Mouse (Mus musculus) hindbrain, embryonic 13.5 days (tissue): ENCODE measurements around the gene Knop1. TPM values are rescaled to one million over a fixed set of nuclear protein-coding genes. Genes with fewer than 3 reads are reported as not detected.
A peak's percentile ranks its signal among the peaks of the same experiment; 100 is the strongest.

Experiments
- ATAC-seq: fragments of 200-750 bp; cut with Nextera tagmentation; 2 replicates; pipeline ENCODE4 v1.8.0; 2017; ENCODE audit warnings: moderate TSS enrichment; ENCODE audit not compliant: low FRiP score
- H3K27ac ChIP-seq: fragments of 300-500 bp; sonication (generic); 2 replicates; pipeline ENCODE4 v1.5.1; 2015; ENCODE audit warnings: inconsistent platforms, mild to moderate bottlenecking, moderate library complexity
- H3K27me3 ChIP-seq: fragments of 300-500 bp; sonication (generic); 2 replicates; pipeline ENCODE4 v1.6.1; 2015; ENCODE audit warnings: mild to moderate bottlenecking, inconsistent platforms
- H3K36me3 ChIP-seq: fragments of 300-500 bp; sonication (generic); 2 replicates; pipeline ENCODE4 v1.6.1; 2015; ENCODE audit warnings: mild to moderate bottlenecking, inconsistent platforms
- H3K4me1 ChIP-seq: fragments of 300-500 bp; sonication (generic); replicated peaks from 2 replicates; pipeline ENCODE4 v1.6.1; 2015; ENCODE audit warnings: inconsistent platforms
- H3K4me2 ChIP-seq: fragments of 300-500 bp; sonication (generic); 2 replicates; pipeline ENCODE4 v1.6.1; 2015; ENCODE audit warnings: inconsistent platforms, mild to moderate bottlenecking, moderate library complexity
- H3K4me3 ChIP-seq: fragments of 300-500 bp; sonication (generic); 2 replicates; pipeline ENCODE4 v1.5.1; 2015; ENCODE audit warnings: mild to moderate bottlenecking, inconsistent platforms
- H3K9ac ChIP-seq: fragments of 300-500 bp; sonication (generic); 2 replicates; pipeline ENCODE4 v1.6.1; 2015; ENCODE audit warnings: mild to moderate bottlenecking, inconsistent platforms
- H3K9me3 ChIP-seq: fragments of 300-500 bp; sonication (generic); 2 replicates; pipeline ENCODE4 v1.6.1; 2016; ENCODE audit warnings: inconsistent platforms
- WGBS: fragments of 180-500 bp; shearing (Covaris S2); methylation state at CpG from one replicate; pipeline ENCODE4 v1.1.7; 2015; 5-methylcytosine and 5-hydroxymethylcytosine counted together
- polyA plus RNA-seq: library from polyadenylated mRNA; unstranded; fragments of >200 nt; fragmentation: Nextera tagmentation; extraction: Ambion mirVana; gene quantifications from 2 replicates; pipeline ENCODE4 v1.2.1, GENCODE M21; 2015

Gene Knop1
- polyA plus RNA-seq, result 102 TPM in 2 replicates

- peaks cover 29% of the 10 kb centered on the region for H3K36me3 ChIP-seq
These were observed at the start of gene Knop1 for GRCm38 (mm10) chr7:118855877-118856304. Gene Knop1, minus strand, starts transcription at chr7:118856254.

GRCm38 (mm10) chr7:118904530-118904929, 48.5 kb upstream of the Knop1 start:
- ATAC-seq, result no peak
- Histone ChIP-seq H3K27me3 (no peaks in the 10 kb centered on the region), H3K9me3 (no peaks in the 10 kb centered on the region), H3K4me2 (no peak overlapping the region), H3K9ac (no peak overlapping the region), H3K4me1 (peaks cover 21% of the 10 kb centered on the region), H3K4me3 (no peak overlapping the region), H3K36me3 (no peaks in the 10 kb centered on the region), H3K27ac (no peak overlapping the region)
- 95% methylated on average over 4 of the region's 4 CpGs for WGBS

More at GRCm38 (mm10) chr7:118855877-118856304, at the start of gene Knop1:
- peaks cover 27% of the 10 kb centered on the region for H3K4me1 ChIP-seq
- H3K27me3 ChIP-seq, result no peaks in the 10 kb centered on the region
- ATAC-seq, result peak; percentile 85
- WGBS, result under 1% methylated on average over 46 of the region's 46 CpGs
- peak within 1 kb of the TSS; percentile 91 for H3K4me2 ChIP-seq
- peak within 1 kb of the TSS; percentile 87 for H3K4me3 ChIP-seq
- no peaks in the 10 kb centered on the region; the same call in 1 of the 2 replicates for H3K9me3 ChIP-seq
- H3K9ac ChIP-seq, result peak within 1 kb of the TSS; percentile 84
- peak within 1 kb of the TSS; percentile 88 for H3K27ac ChIP-seq

GRCm38 (mm10) chr7:118903879-118904278, 47.8 kb upstream of the Knop1 start:
- Histone ChIP-seq H3K9me3 (no peaks in the 10 kb centered on the region), H3K27me3 (no peaks in the 10 kb centered on the region), H3K9ac (no peak overlapping the region), H3K36me3 (no peaks in the 10 kb centered on the region), H3K4me3 (no peak overlapping the region), H3K4me1 (peaks cover 21% of the 10 kb centered on the region), H3K4me2 (no peak overlapping the region), H3K27ac (no peak overlapping the region)
- no peak for ATAC-seq
- WGBS, result 90% methylated on average over 9 of the region's 9 CpGs

- ATAC-seq, result 0 out of 2 replicates have a peak, but pooled peaks have one; percentile 39
- 61% methylated on average over 13 of the region's 13 CpGs for WGBS
These were observed 46.9 kb upstream of the Knop1 start for GRCm38 (mm10) chr7:118902944-118903343.

GRCm38 (mm10) chr7:118900090-118900489, 44.0 kb upstream of the Knop1 start:
- Histone ChIP-seq H3K27me3 (no peaks in the 10 kb centered on the region), H3K36me3 (no peaks in the 10 kb centered on the region), H3K4me2 (no peak overlapping the region), H3K9me3 (no peaks in the 10 kb centered on the region), H3K4me1 (peaks cover 25% of the 10 kb centered on the region), H3K27ac (no peak overlapping the region), H3K4me3 (no peak overlapping the region), H3K9ac (no peak overlapping the region)
- WGBS, result 75% methylated on average over 2 of the region's 2 CpGs
- no peak for ATAC-seq

More at GRCm38 (mm10) chr7:118902944-118903343, 46.9 kb upstream of the Knop1 start:
- Histone ChIP-seq H3K36me3 (no peaks in the 10 kb centered on the region), H3K9ac (no peak overlapping the region), H3K27me3 (no peaks in the 10 kb centered on the region), H3K9me3 (no peaks in the 10 kb centered on the region), H3K4me3 (no peak overlapping the region), H3K4me1 (peaks cover 21% of the 10 kb centered on the region), H3K4me2 (peak overlapping the region; percentile 23; the same call in 1 of the 2 replicates), H3K27ac (no peak overlapping the region)

- Histone ChIP-seq H3K9me3 (no peaks in the 10 kb centered on the region), H3K27me3 (no peaks in the 10 kb centered on the region), H3K4me1 (peaks cover 27% of the 10 kb centered on the region), H3K27ac (no peak overlapping the region), H3K9ac (no peak overlapping the region), H3K36me3 (no peaks in the 10 kb centered on the region), H3K4me3 (no peak overlapping the region), H3K4me2 (no peak overlapping the region)
- ATAC-seq, result no peak
These were observed 42.0 kb upstream of the Knop1 start for GRCm38 (mm10) chr7:118898063-118898462.

GRCm38 (mm10) chr7:118895469-118896450, 39.7 kb upstream of the Knop1 start:
- 20% methylated on average over 10 of the region's 10 CpGs for WGBS
- Histone ChIP-seq H3K27ac (peak overlapping the region; percentile 71), H3K4me2 (no peak overlapping the region), H3K9ac (no peak overlapping the region), H3K27me3 (no peaks in the 10 kb centered on the region), H3K9me3 (no peaks in the 10 kb centered on the region), H3K36me3 (no peaks in the 10 kb centered on the region), H3K4me3 (no peak overlapping the region), H3K4me1 (peaks cover 24% of the 10 kb centered on the region)
- peak; percentile 46; the same call in 1 of the 2 replicates for ATAC-seq

GRCm38 (mm10) chr7:118889046-118889680, 33.1 kb upstream of the Knop1 start:
- ATAC-seq, result peak; percentile 48; the same call in 1 of the 2 replicates
- Histone ChIP-seq H3K9me3 (no peaks in the 10 kb centered on the region), H3K9ac (no peak overlapping the region), H3K27me3 (no peaks in the 10 kb centered on the region), H3K27ac (0 out of 2 replicates have a peak overlapping the region, but pooled peaks have one; percentile 40), H3K4me1 (peaks cover 29% of the 10 kb centered on the region), H3K4me2 (no peak overlapping the region), H3K36me3 (no peaks in the 10 kb centered on the region), H3K4me3 (no peak overlapping the region)
- 3% methylated on average over 3 of the region's 3 CpGs for WGBS

- Histone ChIP-seq H3K9ac (no peak overlapping the region), H3K4me3 (no peak overlapping the region), H3K4me2 (no peak overlapping the region), H3K4me1 (peaks cover 22% of the 10 kb centered on the region), H3K9me3 (no peaks in the 10 kb centered on the region), H3K27ac (no peak overlapping the region), H3K27me3 (no peaks in the 10 kb centered on the region), H3K36me3 (no peaks in the 10 kb centered on the region)
- no peak for ATAC-seq
- WGBS, result 22% methylated on average over 6 of the region's 6 CpGs
These were observed 31.4 kb upstream of the Knop1 start for GRCm38 (mm10) chr7:118887303-118888055.

GRCm38 (mm10) chr7:118884969-118885368, 28.9 kb upstream of the Knop1 start:
- Histone ChIP-seq H3K27me3 (no peaks in the 10 kb centered on the region), H3K4me1 (peaks cover 22% of the 10 kb centered on the region), H3K27ac (no peak overlapping the region), H3K9ac (no peak overlapping the region), H3K9me3 (no peaks in the 10 kb centered on the region), H3K4me2 (no peak overlapping the region), H3K36me3 (no peaks in the 10 kb centered on the region), H3K4me3 (no peak overlapping the region)
- 67% methylated on average over 4 of the region's 4 CpGs for WGBS
- ATAC-seq, result no peak

- 92% methylated on average over 4 of the region's 4 CpGs for WGBS
These were observed 27.9 kb upstream of the Knop1 start for GRCm38 (mm10) chr7:118883957-118884356.

More at GRCm38 (mm10) chr7:118883957-118884356, 27.9 kb upstream of the Knop1 start:
- H3K9ac ChIP-seq, result no peak overlapping the region
- H3K9me3 ChIP-seq, result no peaks in the 10 kb centered on the region
- no peak for ATAC-seq
- H3K4me2 ChIP-seq, result no peak overlapping the region
- no peaks in the 10 kb centered on the region for H3K27me3 ChIP-seq
- no peaks in the 10 kb centered on the region for H3K36me3 ChIP-seq
- H3K4me1 ChIP-seq, result peaks cover 14% of the 10 kb centered on the region
- H3K4me3 ChIP-seq, result no peak overlapping the region
- H3K27ac ChIP-seq, result no peak overlapping the region
